Mouse (Mus musculus) kidney, adult 2 months (tissue): Measurements from ENCODE around the gene 4930502E18Rik.

ENCODE experiments used
- CTCF ChIP-seq: fragments of 200-500 bp; conservative IDR thresholded peaks from 2 replicates; pipeline ENCODE4 v1.5.1; 2011; ENCODE audit warnings: low read depth, mild to moderate bottlenecking, control low read depth, low read length, moderate library complexity, mixed read lengths; ENCODE audit not compliant: insufficient read depth, insufficient read length
- POLR2A ChIP-seq: fragments of 200-500 bp; IDR thresholded peaks from one replicate; pipeline ENCODE4 v1.6.1; 2011; ENCODE audit warnings: low read depth, low read length, control low read depth

- TF ChIP-seq CTCF (no peak), POLR2A (no peak)
Measured at GRCm38 (mm10) chrX:53752851-53753250, 28.2 kb downstream of the 4930502E18Rik start.
